Mouse (Mus musculus): Measurements from ENCODE around the gene Fbxo27.

DNA sequence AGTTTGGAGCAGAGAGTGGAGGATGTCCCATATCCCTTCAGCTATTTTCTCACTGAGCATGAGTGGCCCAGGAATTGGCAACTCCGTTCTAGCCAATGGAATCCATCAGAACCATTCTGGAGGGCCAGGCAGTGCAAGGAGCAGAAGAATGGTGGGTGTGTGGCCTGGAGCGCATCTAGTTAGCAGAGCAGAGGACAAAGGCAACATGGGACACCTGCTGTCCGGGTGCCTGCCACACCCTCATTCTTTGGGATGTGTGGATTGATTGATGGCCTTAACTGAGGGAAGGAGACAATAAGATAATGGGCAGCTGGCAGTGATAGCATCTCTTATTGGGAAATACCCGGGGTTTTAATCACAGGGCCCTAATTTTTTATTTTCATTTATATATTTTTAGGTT, 36.2 kb upstream of the Fbxo27 start:
- TF ChIP-seq CTCF (IDR thresholded peaks at IDR 0.05; ENCODE audit: extremely low read depth, insufficient read length, insufficient replicate concordance, low read depth, low read length) (no peak), POLR2A (IDR thresholded peaks at IDR 0.05; ENCODE audit: low read depth, low read length) (no peak)
